Mouse (Mus musculus) hindbrain, embryonic 12.5 days (tissue): ENCODE measurements at regions not wholly inside any gene's neighbourhood (a gene's known extent, or its start where the extent isn't known, plus 50 kb on each side); places are given as distances from the start of the nearest gene placed in this dataset.

Source experiments
- ATAC-seq: fragments of 200-750 bp; cut with Nextera tagmentation; 2 replicates; pipeline ENCODE4 v1.8.0; 2017; ENCODE audit warnings: moderate TSS enrichment; ENCODE audit not compliant: low FRiP score
- H3K27ac ChIP-seq: fragments of 300-500 bp; sonication (generic); 2 replicates; pipeline ENCODE4 v1.5.1; 2016; ENCODE audit warnings: mild to moderate bottlenecking
- H3K27me3 ChIP-seq: fragments of 300-500 bp; sonication (generic); 2 replicates; pipeline ENCODE4 v1.6.1; 2016; ENCODE audit warnings: mild to moderate bottlenecking
- H3K36me3 ChIP-seq: fragments of 300-500 bp; sonication (generic); 2 replicates; pipeline ENCODE4 v1.6.1; 2016; ENCODE audit warnings: mild to moderate bottlenecking
- H3K4me1 ChIP-seq: fragments of 300-500 bp; sonication (generic); 2 replicates; pipeline ENCODE4 v1.6.1; 2016
- H3K4me2 ChIP-seq: fragments of 300-500 bp; sonication (generic); replicated peaks from 2 replicates; pipeline ENCODE4 v1.6.1; 2016; ENCODE audit warnings: mild to moderate bottlenecking
- H3K4me3 ChIP-seq: fragments of 300-500 bp; sonication (generic); 2 replicates; pipeline ENCODE4 v1.5.1; 2016; ENCODE audit warnings: mild to moderate bottlenecking
- H3K9ac ChIP-seq: fragments of 300-500 bp; sonication (generic); 2 replicates; pipeline ENCODE4 v1.6.1; 2016; ENCODE audit warnings: mild to moderate bottlenecking, moderate library complexity
- H3K9me3 ChIP-seq: fragments of 300-500 bp; sonication (generic); replicated peaks from 2 replicates; pipeline ENCODE4 v1.6.1; 2016; ENCODE audit warnings: mild to moderate bottlenecking
- WGBS: fragments of 180-500 bp; shearing (Covaris S2); methylation state at CpG from one replicate; pipeline ENCODE4 v1.1.7; 2016; 5-methylcytosine and 5-hydroxymethylcytosine counted together

- Histone ChIP-seq H3K36me3 (no peaks in the 10 kb centered on the region), H3K4me2 (no peak overlapping the region), H3K4me1 (peaks cover 14% of the 10 kb centered on the region), H3K4me3 (no peak overlapping the region), H3K9me3 (peaks cover 7% of the 10 kb centered on the region; the same call in 1 of the 2 replicates), H3K9ac (no peak overlapping the region), H3K27ac (no peak overlapping the region), H3K27me3 (peaks cover 21% of the 10 kb centered on the region)
- ATAC-seq: no peak
- WGBS: 88% methylated on average over 15 of the region's 15 CpGs
Measured at GRCm38 (mm10) chr9:61055928-61056730, 261.8 kb downstream of the Uaca start.

DNA sequence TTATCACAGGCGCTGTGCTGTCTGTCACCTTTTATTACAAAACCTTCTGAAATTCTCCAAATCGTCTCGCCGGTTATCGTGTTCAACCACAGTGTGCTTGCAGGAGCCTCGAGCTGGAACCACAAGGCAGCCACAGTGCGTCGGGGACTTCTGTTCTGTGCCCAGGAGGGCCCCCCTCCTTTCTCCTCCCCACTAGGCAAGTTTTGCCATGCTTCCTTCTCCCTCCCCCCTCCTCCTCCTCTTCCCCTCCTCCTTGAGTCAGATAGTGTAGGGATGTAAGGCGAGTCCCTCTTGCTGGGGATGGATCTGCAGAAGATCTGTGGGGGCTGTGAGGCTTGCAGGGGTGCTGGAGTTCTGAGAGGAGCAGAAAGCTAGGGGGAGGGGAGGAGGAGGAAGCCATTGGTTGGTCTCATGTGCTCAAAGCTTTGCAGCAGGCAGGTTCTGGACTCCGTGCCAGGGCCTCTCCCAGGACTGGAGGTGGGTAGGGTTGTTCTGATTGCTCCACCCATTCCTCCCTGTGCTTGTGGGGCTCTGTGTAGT lies 262.5 kb downstream of the Uaca start:
- Histone ChIP-seq H3K4me1 (peaks cover 14% of the 10 kb centered on the region), H3K9me3 (peaks cover 7% of the 10 kb centered on the region; the same call in 1 of the 2 replicates), H3K4me3 (no peak overlapping the region), H3K36me3 (no peaks in the 10 kb centered on the region), H3K27ac (no peak overlapping the region), H3K27me3 (peaks cover 21% of the 10 kb centered on the region), H3K4me2 (no peak overlapping the region), H3K9ac (no peak overlapping the region)
- WGBS: 50% methylated on average over 10 of the region's 10 CpGs
- ATAC-seq: no peak

DNA sequence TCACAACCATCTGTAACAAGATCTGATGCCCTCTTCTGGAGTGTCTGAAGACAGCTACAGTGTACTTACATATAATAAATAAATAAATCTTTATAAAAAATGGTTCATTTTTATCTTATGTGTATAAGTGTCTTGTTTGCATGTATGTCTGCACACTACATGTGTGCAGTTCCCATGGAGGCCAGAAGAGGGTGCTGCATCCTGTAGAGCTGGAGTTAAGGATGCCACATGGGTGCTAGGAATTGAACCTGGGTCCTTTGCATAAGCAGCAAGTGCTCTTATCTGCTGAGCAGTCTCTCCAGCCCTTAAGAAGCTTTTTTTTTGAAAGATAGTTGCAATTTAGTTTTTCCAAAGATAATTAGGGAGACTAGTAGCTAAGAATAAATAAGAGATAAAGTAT lies 264.9 kb downstream of the Uaca start:
- H3K36me3 ChIP-seq: no peaks in the 10 kb centered on the region
- ATAC-seq: no peak
- no peak overlapping the region for H3K4me3 ChIP-seq
- peaks cover 14% of the 10 kb centered on the region for H3K4me1 ChIP-seq
- no peak overlapping the region for H3K9ac ChIP-seq
- H3K9me3 ChIP-seq: peaks cover 7% of the 10 kb centered on the region; the same call in 1 of the 2 replicates
- peaks cover 21% of the 10 kb centered on the region for H3K27me3 ChIP-seq
- H3K4me2 ChIP-seq: no peak overlapping the region
- no peak overlapping the region for H3K27ac ChIP-seq

- Histone ChIP-seq H3K4me1 (peaks cover 17% of the 10 kb centered on the region), H3K4me3 (no peak overlapping the region), H3K36me3 (no peaks in the 10 kb centered on the region), H3K4me2 (no peak overlapping the region), H3K27ac (no peak overlapping the region), H3K27me3 (peaks cover 16% of the 10 kb centered on the region), H3K9ac (no peak overlapping the region), H3K9me3 (peaks cover 7% of the 10 kb centered on the region; the same call in 1 of the 2 replicates)
- WGBS: 79% methylated on average over 8 of the region's 8 CpGs
- ATAC-seq: no peak
Measured at GRCm38 (mm10) chr9:61060958-61061357, 266.6 kb downstream of the Uaca start.

DNA sequence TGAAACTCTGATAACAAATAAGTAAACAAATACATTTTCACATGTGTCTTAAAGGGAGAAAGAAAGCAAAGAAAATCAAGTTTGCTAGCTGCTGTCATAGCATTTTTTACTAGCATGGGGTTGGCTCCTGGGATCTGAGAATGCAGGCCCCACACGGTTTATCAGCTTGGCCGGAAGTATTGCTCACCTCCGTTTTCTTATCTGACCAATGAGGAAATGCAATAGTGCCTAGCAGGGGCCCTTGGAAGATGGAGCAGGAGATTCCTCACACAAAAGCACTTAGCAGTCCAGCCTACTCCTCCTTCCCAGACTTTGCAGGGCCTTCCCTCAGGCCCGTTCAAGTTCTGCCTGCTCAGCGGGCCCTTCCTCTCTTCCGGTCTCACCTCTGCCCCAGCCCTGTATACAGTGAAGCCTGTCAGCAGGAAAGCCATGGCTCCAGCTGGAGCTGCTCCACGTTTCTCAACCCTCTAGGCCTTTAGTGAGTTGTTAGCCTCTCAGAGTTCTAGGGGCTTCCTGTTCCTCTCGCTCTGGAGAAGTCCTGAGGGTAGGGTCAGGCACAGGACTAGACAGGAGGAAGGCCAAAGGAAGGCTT lies 270.5 kb downstream of the Uaca start:
- H3K9me3 ChIP-seq: peaks cover 4% of the 10 kb centered on the region; the same call in 1 of the 2 replicates
- WGBS: 64% methylated on average over 8 of the region's 8 CpGs
- H3K27me3 ChIP-seq: peaks cover 9% of the 10 kb centered on the region
- H3K4me3 ChIP-seq: no peak overlapping the region
- H3K4me1 ChIP-seq: peaks cover 10% of the 10 kb centered on the region
- no peaks in the 10 kb centered on the region for H3K36me3 ChIP-seq
- no peak overlapping the region for H3K9ac ChIP-seq
- no peak for ATAC-seq
- no peak overlapping the region for H3K27ac ChIP-seq
- no peak overlapping the region for H3K4me2 ChIP-seq

DNA sequence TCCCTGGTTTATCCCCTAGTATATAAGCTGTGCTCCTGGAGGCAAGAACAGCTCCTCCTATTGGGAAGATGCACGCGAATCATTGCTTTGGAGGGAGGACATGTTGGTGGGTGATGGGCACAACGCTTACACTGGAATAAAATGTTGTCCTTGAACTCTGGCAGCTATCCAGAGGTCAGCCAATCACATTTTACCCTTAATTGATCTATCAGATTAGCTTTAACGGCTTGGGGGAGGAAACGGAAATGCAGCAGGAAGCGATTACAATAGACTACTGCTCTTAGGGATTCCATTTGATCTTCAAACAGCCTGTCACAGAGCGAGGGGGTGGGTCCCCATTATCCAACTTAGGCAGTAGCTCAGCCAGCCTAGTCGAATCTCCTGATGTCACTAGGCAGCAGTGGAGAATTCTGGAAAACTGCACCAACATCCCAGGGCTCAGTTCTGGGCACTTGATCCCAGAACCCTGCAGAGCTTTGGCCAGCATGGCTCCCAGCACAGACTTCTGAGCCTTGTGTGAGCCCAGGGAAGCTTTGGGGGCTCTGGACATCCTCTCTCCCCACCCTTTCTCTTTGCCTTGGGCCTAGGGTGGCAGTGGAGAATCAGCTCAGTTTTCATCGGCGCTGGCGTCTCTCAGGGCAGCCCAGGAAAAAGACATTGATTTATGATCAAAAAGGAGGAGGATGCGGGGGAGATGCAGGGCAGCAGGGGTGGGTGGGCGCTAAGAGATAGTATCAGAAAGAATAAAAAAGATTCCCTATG lies 275.4 kb downstream of the Uaca start:
- H3K27ac ChIP-seq: peak overlapping the region; percentile 80
- peak; percentile 26; the same call in 1 of the 2 replicates for ATAC-seq
- H3K4me3 ChIP-seq: no peak overlapping the region
- no peaks in the 10 kb centered on the region for H3K9me3 ChIP-seq
- 30% methylated on average over 13 of the region's 13 CpGs for WGBS
- peaks cover 28% of the 10 kb centered on the region for H3K4me1 ChIP-seq
- no peaks in the 10 kb centered on the region for H3K36me3 ChIP-seq
- H3K9ac ChIP-seq: no peak overlapping the region
- H3K27me3 ChIP-seq: peaks cover 21% of the 10 kb centered on the region
- H3K4me2 ChIP-seq: no peak overlapping the region

- Histone ChIP-seq H3K27ac (peak overlapping the region; percentile 80), H3K36me3 (no peaks in the 10 kb centered on the region), H3K4me1 (peaks cover 26% of the 10 kb centered on the region), H3K9ac (no peak overlapping the region), H3K4me3 (no peak overlapping the region), H3K27me3 (peaks cover 19% of the 10 kb centered on the region), H3K4me2 (no peak overlapping the region), H3K9me3 (no peaks in the 10 kb centered on the region)
- WGBS: 27% methylated on average over 8 of the region's 8 CpGs
- ATAC-seq: no peak; the same call in 1 of the 2 replicates
Measured at GRCm38 (mm10) chr9:61070315-61070707, 276.0 kb downstream of the Uaca start.

GRCm38 (mm10) chr9:61070861-61071260 lies 276.5 kb downstream of the Uaca start:
- Histone ChIP-seq H3K36me3 (no peaks in the 10 kb centered on the region), H3K9ac (no peak overlapping the region), H3K4me3 (no peak overlapping the region), H3K4me2 (no peak overlapping the region), H3K27me3 (peaks cover 19% of the 10 kb centered on the region), H3K4me1 (peaks cover 26% of the 10 kb centered on the region), H3K27ac (peak overlapping the region; percentile 24; the same call in 1 of the 2 replicates), H3K9me3 (no peaks in the 10 kb centered on the region)
- ATAC-seq: peak; percentile 50; the same call in 1 of the 2 replicates
- WGBS: 16% methylated on average over 9 of the region's 9 CpGs

DNA sequence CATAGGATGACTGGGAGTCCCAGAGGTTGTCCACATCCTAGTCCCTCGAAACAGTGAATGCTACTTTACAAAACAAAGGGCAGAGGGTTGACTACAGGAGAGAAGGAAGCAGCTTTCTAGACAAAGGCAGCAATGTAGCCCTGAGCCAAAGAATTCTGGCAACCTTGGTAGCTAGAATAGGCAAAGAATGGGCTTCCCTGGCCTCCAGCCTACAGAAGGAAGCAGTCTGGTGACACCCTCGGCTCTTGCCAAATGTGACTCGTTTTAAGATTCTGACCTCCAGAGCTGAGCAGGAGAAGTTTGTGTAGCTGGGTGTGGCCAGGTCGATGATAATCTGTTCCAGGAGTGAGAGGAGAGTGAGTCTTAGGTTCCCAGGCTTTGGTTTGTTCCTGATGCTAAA lies 279.1 kb downstream of the Uaca start:
- H3K9ac ChIP-seq: no peak overlapping the region
- WGBS: 50% methylated on average over 4 of the region's 4 CpGs
- no peak for ATAC-seq

GRCm38 (mm10) chr9:61075071-61075470 lies 280.7 kb downstream of the Uaca start:
- Histone ChIP-seq H3K4me2 (no peak overlapping the region), H3K4me1 (peaks cover 18% of the 10 kb centered on the region), H3K9ac (no peak overlapping the region), H3K36me3 (no peaks in the 10 kb centered on the region), H3K27ac (no peak overlapping the region), H3K27me3 (peaks cover 15% of the 10 kb centered on the region), H3K4me3 (no peak overlapping the region), H3K9me3 (no peaks in the 10 kb centered on the region)
- WGBS: 64% methylated on average over 4 of the region's 4 CpGs
- no peak for ATAC-seq

More for the DNA sequence above, 279.1 kb downstream of the Uaca start:
- Histone ChIP-seq H3K4me3 (no peak overlapping the region), H3K27me3 (peaks cover 19% of the 10 kb centered on the region), H3K9me3 (no peaks in the 10 kb centered on the region), H3K4me2 (no peak overlapping the region), H3K4me1 (peaks cover 25% of the 10 kb centered on the region), H3K36me3 (no peaks in the 10 kb centered on the region), H3K27ac (no peak overlapping the region)

- H3K4me1 ChIP-seq: peaks cover 10% of the 10 kb centered on the region; the same call in 1 of the 2 replicates
- H3K9ac ChIP-seq: no peak overlapping the region
- H3K4me2 ChIP-seq: no peak overlapping the region
- 63% methylated on average over 2 of the region's 2 CpGs for WGBS
- H3K9me3 ChIP-seq: no peaks in the 10 kb centered on the region
- no peak for ATAC-seq
- H3K27ac ChIP-seq: no peak overlapping the region
- H3K36me3 ChIP-seq: no peaks in the 10 kb centered on the region
- H3K27me3 ChIP-seq: peaks cover 15% of the 10 kb centered on the region
- no peak overlapping the region for H3K4me3 ChIP-seq
Measured at GRCm38 (mm10) chr9:61077181-61077580, 282.8 kb downstream of the Uaca start.

GRCm38 (mm10) chr9:61077807-61078206 lies 283.5 kb downstream of the Uaca start:
- Histone ChIP-seq H3K9me3 (no peaks in the 10 kb centered on the region), H3K4me1 (peaks cover 15% of the 10 kb centered on the region; the same call in 1 of the 2 replicates), H3K27me3 (peaks cover 13% of the 10 kb centered on the region), H3K4me2 (no peak overlapping the region), H3K9ac (no peak overlapping the region), H3K27ac (no peak overlapping the region), H3K36me3 (no peaks in the 10 kb centered on the region), H3K4me3 (no peak overlapping the region)
- 75% methylated on average over 4 of the region's 4 CpGs for WGBS
- ATAC-seq: no peak
